Mouse (Mus musculus): ENCODE results near the gene Ccnq.

Gene Ccnq

DNA sequence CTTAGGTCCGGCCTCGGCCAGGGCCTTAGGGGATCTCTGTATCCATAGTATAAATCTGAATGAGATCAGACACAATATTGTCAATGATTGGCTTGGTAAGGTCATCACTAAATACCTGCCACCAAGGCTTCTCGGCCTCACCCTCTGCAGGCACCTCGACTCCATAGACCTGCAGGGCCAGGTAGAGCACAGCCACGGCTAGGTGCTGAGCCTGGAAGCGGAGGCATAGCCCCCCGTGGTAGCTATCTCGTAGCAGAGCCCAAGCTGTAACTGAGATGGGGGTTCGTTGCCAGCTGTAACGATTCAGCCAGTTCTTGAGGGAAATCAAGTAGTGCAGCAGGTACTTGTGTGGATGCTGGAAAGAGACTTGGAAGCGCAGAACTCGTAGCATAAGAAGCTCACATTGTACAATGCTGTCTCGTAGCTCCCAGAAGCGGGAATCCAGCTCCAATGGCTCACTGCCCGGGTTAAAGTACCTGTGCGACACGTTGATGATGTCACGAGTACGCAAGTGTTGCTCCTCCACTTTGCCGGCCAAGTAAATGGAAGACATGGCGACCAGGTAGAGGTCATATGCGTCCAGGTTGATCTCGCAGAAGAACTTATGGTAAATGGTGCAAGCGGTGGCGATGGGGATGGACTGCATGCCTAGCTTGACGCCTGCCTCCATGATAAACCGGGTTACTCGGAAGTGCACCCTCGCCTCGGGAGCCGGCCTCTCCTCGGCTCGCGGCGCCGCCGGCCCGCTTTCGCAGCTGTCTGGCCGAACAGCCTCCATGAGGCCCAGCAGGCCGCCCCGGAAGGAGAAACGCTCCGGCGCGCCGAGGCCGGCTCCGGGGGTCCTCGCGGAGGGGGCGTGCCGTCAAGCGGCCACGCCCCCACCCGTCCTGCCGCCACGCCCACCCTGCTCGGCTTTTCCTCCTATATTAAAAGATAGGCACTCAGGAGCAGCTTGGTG, at the start of gene Ccnq:
Gene Ccnq, minus strand, starts transcription at position 845 of the 958 bp plus-strand sequence.
- DNase-seq (ENCODE audit: low spot score): peak; percentile 70

DNA sequence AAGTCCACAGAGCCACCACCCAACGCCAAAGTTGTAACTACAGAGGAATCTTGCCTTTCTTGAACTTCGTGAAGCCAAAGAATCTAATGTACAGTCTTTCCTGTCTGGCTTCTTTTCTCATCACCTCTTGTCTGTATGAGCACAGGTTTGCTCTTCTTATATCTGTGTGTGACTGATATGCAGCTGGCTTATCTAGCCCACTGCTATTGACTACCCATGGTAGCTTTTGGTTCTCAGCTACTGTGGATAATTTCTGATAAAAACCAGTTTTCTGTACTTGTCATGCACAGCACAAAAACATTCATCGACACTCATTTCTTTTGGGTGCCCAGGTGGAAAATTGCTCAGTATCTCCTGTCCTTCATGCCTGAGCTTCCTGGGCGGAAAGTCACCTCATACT, 49.6 kb upstream of the Ccnq start:
- no peak for DNase-seq (ENCODE audit: low spot score)

DNA sequence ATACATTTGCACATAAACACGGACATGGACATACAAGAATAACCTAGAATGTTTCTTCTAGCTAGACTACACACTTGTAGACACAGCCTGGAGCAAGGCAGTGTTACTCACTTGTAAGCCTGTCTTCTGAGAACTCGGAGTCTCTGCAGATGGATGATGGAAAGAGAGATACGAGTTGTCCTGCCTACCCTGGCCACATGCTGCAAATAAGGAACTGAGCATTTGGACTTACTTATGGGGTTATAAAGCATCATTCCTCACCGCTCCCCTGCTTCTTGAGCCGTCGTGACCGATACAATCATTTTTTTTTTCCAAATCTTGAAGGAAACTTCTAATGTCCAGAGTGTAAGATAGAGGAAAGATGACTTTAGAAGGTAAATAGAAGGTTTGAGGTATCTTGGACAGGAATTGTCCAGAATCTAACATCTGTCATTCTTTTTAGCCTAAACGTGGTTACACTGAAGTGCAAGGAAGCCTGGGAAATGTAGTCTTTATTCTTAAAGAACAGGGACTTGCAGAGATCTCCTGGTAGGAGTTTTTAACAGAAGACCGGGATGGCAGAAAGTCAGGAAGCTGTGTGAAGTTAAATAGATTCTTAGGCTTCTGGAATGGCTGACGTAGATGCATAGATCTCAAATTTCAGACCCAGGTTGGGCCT, 44.7 kb upstream of the Ccnq start:
- no peak for DNase-seq (ENCODE audit: low spot score)

DNA sequence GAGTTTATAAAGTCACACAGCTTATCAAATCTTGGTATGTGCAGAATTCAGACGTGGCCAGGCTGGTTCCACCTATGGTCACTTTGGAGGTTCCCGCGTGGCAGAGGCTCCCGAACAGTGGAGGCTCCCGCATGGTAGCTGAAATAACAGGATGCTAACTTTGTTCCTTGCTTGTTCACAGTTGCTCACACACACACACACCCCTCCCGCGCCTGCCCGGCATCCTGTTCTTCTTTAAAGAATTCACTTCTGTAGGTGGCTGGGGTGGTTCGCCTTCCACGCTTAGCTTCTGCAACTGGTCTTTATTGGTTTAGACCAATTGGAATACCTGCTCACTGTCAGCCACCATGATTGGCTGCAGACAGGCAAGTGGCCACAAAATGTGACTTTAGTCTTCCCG, 41.6 kb upstream of the Ccnq start:
- no peak for DNase-seq (ENCODE audit: low spot score)

- no peak for DNase-seq (ENCODE audit: low spot score)
Observed at GRCm38 (mm10) chr11:78792465-78792864, 40.9 kb upstream of the Ccnq start.

GRCm38 (mm10) chr11:78792055-78792454, 40.5 kb upstream of the Ccnq start:
- DNase-seq (ENCODE audit: low spot score): no peak

- DNase-seq (ENCODE audit: low spot score): peak; percentile 98
Observed at GRCm38 (mm10) chr11:78791582-78791981, 40.1 kb upstream of the Ccnq start.

GRCm38 (mm10) chr11:78789370-78790060, 38.0 kb upstream of the Ccnq start:
- DNase-seq (ENCODE audit: low spot score): no peak

DNA sequence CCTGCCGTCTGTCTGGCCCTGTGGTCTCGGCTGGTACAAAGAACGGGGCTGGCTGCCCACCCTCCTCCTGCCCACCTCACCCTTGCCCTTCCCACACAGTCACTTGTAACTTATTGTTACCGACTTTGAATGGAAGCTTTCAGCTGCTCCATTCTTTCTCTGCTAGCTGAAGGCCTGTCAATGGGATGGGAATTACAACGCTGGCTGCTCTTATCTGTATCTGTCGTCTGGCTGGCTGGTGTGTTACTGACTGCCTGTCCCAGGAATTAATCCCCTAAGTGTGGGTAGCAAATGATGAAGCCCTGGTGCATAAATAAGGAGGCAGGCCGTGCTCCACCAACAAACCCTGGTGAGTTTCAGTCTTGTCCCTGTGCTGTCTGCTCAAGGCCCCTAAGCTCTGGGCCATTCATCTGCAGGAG, 34.5 kb upstream of the Ccnq start:
- DNase-seq (ENCODE audit: low spot score): no peak

- DNase-seq (ENCODE audit: low spot score): no peak
Observed at GRCm38 (mm10) chr11:78782791-78783347, 31.3 kb upstream of the Ccnq start.

DNA sequence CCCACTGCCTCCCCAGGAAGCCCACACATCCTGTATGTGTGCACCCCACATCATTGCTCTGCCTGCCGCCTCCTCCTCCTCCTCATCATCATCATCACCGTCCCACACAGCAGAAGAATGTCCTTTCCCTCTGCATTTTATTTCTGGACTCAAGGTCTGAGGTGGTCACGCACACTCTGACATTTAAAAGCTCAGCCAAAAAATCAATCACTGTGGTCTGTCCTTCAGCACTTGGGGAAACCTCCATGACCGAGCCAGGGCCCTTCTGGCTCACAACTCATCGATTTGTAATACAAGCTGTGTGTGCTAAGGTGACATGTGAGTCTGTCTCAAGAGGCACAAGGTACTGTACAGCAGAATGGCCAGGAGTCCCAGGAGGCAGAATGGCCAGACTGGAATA, 30.8 kb upstream of the Ccnq start:
- DNase-seq (ENCODE audit: low spot score): no peak

DNA sequence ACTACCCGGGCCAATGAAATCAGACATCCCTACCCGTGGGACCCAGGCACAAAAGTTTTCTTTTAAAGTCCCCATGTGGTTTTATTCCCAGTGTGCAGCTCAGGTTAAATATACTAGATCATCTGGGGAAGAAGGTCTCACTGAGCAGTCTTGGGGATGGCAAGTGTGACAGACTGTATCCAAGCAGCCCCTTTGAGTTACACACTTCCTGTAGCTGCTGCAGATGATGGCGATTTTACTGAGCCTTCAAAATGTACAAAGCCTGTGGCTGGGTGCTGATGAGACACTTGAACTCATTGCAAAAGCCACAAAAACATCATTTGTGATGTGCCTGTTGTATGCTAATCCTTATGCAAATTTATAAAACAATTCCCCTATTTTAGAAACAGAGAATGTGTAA, 29.0 kb upstream of the Ccnq start:
- no peak for DNase-seq (ENCODE audit: low spot score)

- DNase-seq (ENCODE audit: low spot score): no peak
Observed at GRCm38 (mm10) chr11:78780002-78780401, 28.5 kb upstream of the Ccnq start.

DNA sequence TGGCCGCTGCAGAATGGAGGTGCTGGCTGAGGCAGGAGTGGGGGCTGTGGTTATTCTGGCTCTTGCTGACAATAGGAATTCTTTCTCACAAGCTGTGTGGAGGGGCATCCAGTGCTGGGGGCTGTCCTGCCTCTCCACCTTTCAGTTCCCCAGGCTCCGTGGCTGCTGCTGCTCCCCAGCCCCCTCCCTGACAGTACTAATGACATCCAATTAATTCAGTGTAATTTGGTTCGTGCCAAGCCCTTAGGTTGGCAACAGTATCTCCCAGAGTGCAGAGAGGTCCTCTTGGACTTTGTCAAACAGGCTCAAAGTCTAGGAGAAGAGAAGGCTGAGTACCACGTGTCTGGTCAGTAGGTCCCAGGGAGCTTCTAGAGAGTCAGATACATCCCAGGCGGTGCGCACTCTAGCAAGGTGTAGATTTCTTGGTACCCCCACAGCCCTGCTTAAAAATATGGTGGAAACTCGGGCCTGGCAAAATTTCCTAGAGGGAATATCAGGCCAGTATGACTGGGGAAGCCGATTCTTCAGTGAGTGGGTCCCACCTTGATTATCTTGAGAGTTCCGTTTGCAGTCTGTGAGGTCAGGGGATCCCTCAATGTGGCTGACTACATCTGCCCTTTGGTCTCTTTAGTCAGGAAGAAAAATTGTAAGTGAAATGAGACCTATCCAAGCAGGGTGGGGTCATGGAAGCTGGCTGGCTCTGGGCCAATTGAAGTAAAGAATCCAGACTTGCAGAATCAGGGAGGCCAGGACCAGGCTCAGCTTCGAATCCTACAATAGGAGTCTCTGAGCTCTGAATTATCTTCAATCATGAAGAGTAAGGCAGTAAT, 26.5 kb upstream of the Ccnq start:
- DNase-seq (ENCODE audit: low spot score): no peak

- DNase-seq (ENCODE audit: low spot score): no peak
Observed at GRCm38 (mm10) chr11:78771751-78772283, 20.3 kb upstream of the Ccnq start.

- no peak for DNase-seq (ENCODE audit: low spot score)
Observed at GRCm38 (mm10) chr11:78770436-78770835, 18.9 kb upstream of the Ccnq start.

DNA sequence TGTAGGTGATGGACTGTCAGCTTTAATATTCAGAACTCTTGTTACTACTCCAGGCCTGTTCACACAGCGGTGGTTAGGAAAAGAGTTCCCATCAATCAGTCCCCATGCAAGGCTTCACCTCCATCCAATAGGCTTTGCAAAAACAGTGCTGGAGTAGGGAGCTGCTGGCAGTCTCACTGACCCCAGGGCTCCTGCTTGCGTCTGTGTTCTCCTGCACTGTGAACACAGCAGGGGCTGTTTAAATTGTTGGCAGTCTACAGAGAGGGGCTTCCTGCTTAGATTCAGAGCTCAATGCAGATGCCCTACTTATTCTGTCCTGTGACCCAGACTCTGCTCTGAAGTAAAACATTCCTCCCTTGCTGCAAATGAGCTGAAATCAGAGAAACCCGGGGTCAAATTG, 17.2 kb upstream of the Ccnq start:
- DNase-seq (ENCODE audit: low spot score): no peak

DNA sequence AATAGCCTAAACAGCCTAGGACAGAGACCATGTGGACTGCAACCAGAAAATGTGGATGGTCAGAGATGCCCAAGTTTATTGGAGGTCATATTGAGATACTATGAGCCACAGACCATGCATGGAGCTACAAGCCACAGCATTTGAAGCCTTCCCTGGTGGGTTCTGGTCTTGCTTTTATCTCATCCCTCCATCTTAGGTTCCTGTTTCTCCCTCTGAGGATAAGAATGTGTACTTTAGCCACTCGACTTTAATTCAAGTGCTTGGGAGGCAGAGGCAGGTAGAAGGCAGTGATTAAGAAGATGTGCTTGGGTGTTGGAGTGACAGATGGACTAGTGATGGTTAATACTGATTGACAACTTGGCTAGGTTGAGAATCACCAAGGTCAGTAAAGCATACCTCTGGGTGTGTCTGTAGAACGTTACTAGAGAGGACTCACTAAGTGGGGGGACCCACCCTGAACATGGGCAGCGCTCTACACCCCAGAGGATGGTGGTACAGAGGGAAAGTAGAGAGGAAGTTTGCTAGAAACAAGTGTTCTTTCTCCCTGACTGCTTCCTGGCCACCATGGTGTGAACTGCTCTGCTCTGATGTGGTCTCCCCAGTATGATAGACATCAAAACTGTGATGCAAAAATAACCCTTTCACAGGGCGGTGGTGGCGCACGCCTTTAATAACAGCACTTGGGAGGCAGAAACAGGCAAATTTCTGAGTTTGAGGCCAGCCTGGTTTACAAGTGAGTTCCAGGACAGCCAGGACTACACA, 14.7 kb upstream of the Ccnq start:
- DNase-seq (ENCODE audit: low spot score): no peak

GRCm38 (mm10) chr11:78764820-78765219, 13.3 kb upstream of the Ccnq start:
- no peak for DNase-seq (ENCODE audit: low spot score)

DNA sequence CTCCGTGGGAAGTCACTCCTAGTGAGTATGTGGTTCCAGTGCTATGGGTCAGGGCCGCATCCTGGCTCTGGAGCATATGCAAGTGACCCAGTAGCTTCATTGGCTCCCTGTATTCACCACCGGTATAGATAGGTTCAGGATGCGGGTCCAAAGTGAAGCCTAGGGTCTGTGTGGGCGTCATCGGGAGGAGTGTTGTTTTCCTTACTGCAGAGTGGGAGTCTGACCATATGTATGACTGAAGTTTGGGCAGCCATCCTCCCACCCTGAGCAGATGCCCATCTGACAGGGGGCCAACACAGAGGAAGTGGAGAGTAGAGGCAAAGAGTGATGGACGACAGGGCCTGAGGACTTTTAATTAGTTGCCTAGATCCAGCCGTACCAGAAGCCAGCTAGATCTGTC, 12.8 kb upstream of the Ccnq start:
- DNase-seq (ENCODE audit: low spot score): no peak
